Mouse (Mus musculus): ENCODE data around the gene Aipl1.

Aipl1 gene

DNA sequence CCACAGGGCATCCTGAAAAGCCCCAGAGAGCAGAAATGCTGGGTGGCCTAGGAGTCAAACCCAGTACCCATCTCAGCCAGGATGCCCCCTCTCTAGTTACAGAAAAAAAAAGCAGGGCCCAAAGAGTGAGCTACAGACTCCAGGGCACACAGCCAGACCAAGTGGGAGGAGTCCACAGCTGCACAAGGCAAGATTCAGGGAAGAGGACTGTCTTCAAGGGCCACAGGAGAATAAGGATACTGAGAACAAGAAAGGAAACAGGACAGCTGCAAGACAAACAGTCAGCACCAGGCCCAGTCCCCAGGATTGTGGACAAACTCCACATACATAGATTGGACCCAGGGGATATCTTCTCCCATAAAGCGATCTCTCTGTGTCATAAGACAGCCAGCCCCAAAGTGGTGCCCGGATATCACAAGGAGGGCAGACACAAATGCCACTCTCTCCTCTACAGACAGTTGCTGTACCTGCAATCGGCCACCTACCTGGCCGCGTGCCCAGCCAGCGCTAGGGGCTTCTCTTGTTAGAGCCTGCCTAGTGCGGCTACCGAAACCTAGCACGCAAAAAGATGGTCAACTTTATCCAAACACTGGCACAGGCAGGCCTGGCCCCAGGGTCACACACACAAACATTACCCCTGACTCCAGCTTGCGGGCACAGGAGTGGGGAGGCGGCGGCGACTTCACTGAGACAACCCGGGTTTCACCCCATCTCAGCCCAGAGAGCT lies 13.0 kb upstream of the Aipl1 start:
- no peak for DNase-seq (ENCODE audit: low read depth)

DNA sequence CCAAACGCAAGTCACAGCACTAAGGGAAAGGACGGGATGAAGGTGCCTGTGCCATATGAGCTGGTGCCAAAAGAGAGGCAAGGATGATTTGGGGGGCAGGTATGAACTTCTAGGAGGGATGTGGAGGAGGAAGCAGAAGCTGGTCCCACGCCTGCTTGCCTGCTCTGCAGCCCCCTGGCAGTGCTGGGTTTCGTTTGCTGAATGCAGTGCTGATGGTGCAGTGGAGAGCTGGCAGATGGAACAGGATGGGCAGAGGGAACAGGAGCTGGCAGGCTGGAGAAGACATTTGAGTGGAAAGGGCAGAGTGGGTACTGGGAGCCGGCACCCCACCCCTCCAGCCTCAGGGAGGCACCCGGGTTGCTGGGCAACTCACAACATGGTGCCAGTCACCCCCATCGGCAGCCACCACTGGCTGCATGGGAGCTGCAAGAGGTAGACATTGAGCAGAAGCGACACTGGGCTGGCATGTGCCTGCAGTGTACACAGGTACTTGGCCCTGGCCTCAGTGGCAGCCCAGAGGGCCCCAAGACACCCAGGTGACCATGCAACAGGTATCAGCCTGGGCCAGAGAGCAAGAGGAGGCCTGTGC lies 12.0 kb upstream of the Aipl1 start:
- DNase-seq (ENCODE audit: low read depth), result no peak

DNA sequence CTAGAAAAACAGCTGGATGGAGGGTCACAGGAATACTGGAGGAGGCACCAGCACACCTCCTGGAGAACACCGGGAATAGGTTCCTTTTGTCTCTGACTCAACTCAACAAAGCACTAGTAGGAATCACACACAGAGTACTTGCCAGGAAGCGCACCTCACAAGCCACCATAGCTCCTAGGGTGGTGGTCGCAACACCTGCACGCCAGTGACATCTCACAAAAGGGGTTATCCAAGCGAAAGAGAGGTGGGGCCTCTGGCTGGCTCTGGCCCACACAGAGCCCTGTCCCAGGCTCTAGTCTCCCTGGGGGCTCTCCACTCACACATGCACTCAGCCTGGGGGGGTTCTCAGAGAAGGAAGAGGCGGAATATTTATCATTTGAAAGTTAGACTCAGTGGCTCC lies 11.4 kb upstream of the Aipl1 start:
- DNase-seq (ENCODE audit: low read depth), result no peak

DNA sequence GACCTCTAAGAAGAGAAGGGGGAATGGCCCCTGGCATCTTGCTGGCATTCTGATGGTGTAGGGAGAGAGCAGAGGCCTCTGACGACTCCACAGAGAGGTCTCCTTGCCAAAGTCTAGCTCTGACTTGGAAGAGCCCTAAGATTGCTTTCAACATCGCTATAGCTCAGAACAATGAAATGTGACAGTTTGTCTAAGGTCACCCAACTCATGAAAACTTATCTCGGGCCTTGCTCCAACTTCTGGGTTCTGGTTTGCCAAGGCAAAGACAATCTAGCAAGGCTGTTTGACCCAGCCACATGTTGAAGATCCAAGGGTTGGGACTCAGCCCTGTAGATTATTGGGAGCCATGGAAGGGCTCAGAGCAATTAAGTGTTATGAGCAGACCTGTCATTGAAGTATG lies 6.9 kb upstream of the Aipl1 start:
- no peak for DNase-seq (ENCODE audit: low read depth)

DNA sequence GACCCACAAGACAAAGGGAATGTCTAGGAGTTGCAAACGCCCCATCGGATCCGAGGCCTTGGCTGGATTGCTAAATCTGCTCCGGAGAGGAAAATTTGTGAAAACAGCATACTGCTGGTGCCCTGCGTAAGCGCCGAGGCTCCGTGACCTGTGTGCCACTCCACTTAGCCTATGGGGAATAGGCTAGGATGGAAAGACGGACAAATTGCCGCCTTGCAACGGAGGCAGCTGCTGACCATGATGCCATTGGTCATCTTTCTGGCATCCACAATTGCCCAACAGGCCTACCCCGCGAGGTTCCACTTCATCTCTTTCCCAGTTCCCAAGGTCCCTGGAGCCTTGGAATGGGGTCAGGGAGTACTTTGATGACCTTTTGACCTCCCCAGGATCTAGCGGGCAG lies 5.3 kb upstream of the Aipl1 start:
- DNase-seq (ENCODE audit: low read depth), result no peak

DNA sequence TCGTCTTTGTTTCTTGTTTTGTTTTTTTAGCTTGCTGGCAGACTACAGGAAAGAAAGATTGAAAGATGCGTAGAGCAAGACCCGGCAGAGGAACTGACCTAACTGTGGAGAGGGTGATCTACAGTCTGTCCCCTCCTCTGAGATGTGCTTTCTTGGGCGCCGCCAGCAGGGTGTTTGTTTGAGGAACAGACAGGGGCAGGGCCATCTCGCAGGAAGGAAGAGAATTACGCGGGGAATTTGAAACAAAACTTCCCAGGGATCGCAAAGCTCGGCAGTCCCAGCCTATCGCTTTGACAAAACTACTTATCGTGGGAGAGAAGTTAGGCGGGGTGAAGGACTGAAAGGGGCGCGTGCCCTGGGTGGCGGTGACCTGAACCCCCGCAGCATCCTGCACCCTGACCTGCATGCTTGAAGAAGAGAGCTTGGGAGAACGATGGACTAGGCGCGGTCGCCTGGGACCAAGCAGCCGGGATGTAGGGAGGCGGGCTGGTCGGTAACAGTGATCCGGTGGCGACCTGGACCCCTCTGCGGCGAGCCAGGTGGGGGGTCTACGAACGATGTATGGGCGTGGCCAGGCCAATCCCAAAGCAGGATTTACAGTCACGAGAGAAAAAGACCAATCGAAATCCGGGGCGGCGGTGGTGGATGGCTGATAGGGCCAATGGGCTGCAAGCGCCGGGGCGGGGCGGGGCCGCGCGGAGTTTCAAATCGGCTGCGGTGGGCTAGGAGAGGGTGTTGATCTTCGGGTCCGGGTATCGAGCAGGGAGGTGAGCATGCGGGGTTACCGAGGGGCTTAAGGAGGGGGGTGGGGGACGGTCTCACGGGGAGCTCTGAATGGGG lies 4.7 kb upstream of the Aipl1 start, which contains the start of gene Pimreg:
Pimreg (plus strand) TSS at position 265 of the 840 bp plus-strand sequence.
- DNase-seq (ENCODE audit: low read depth), result peak; percentile 51

DNA sequence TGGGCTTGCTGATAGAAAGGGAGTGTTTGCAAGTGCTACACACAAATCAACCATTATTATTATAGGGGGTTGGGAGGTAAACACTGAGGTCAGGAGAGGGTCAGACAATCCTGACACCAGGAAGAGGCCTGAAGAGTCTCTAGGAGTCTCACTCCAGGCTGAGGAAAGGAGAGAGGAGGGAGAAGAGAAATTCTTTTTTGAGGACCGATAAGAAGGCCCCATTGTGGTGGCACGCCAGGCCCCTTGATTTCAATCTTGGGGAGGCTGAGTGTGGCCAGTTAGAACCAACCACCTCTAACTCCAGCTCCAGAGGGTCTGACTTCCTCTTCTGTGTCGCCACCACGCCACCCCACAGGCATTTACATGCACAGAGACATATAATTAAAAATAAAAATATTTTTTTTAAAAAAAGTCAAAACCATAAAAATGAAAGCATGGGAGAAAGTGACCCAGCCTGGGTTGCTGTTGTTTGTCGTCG lies 4.0 kb upstream of the Aipl1 start:
- DNase-seq (ENCODE audit: low read depth), result no peak

DNA sequence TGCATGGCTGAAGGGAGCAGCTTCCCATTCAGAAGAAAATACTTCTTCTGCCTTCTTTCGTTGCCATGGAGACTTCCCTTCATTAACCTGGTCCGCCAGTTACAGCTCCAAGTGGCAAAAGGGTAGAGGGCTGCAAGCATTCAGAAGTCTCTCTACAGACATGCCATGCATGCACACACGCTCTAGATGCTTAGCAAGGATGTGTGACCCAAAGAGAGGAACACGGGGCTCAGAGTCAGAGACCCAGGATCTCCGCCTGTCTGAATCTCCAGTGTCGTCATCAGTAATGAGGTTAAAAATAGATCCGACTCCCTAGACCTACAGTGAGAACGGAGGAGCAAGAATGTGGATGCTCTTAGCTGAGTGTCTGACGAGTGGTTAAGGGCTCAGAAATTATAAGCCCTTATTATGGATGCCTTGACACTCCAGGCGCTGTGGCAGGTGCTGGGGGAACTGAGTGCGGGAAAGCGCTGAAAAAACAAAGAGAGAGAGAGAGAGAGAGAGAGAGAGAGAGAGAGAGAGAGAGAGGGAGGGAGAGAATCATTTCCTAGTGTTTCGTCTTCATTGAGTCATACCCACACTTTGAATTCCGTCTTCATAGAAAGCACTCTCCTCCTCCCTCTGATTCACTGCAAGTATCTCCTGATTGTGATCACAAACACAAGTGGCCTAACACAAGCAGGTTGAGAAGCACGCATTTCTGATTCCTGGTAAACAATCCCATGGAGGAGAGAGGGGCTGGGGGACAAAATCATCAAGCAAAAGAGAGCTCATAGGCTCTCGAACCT lies 2.5 kb upstream of the Aipl1 start:
- no peak for DNase-seq (ENCODE audit: low read depth)

DNA sequence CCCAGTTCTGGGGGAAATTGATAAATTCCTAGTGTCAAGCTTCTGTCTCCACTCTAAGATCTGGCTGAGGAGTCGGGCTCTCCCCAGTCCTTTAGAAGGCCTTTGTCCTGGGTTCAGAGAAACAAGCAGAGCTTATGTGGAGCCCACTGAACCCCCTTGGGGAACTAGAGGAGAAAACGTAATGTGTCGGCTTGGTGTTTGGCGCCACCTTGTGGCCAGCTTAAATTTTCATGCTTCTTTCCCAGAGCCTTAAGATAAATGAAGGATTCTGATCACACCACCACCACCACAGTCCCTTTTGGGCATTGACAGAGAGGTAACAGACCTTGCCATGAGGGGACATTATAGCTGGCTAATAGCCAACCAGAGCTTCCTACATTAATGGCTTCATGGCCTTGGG lies 687 bp upstream of the Aipl1 start:
- DNase-seq (ENCODE audit: low read depth), result no peak

DNA sequence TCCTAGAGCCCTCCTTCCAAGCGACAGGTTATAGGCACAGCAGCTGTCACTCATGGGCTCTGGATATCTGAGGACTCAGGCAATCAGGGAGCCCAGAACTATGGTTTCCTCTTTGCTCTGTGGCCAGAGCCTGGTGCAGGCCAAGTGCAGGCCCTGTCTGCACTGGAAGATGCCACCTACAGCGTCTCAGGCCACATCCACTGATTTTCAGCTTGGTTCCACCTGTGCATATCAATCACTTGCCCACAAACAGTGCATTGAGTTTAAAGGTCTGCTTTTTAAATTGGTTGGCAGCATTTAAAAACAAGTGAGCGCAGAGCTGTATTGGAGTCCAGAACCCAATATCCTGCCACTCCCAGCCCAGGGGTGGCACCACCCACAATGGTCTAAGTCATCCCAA lies 4.7 kb downstream of the Aipl1 start:
- no peak for DNase-seq (ENCODE audit: low read depth)

DNA sequence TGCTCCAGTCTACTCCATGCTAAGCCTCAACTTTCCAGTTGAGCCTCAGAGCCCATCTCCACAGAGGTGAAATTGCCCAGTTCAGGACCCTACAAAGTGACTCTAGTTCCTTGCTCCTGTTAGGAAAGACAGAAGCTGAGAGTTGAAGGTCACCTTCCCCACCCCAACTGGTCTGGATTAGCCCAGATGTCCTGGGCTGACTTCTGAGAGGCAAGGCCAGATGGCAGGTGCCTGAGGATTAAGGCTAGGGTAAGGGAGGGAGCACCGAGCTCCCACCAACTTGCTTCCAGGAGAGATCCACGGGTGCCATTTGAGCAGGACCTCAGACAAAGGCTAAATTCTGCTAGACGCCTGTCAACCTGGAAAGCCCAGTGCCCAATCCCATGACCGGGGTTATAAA lies 5.2 kb downstream of the Aipl1 start:
- no peak for DNase-seq (ENCODE audit: low read depth)

DNA sequence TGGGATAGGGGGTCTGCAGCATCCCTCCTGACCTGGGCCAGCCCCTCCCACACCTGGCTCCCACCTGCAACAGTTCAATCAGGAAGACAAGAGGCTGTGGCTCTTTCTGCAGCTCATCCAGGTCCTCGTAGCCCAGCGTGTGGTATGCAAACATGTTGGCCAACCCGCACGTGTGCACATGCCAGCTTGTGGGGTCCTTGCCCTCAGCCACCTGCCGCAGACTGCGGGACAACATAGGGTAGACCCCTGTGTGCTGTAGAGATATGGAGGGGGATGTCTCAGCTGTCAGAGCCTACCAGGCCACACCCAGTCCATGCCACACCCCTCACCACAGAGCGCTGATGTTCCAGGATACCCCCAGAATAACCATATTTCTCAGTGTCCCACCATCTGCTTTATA lies 6.0 kb downstream of the Aipl1 start:
- no peak for DNase-seq (ENCODE audit: low read depth)

DNA sequence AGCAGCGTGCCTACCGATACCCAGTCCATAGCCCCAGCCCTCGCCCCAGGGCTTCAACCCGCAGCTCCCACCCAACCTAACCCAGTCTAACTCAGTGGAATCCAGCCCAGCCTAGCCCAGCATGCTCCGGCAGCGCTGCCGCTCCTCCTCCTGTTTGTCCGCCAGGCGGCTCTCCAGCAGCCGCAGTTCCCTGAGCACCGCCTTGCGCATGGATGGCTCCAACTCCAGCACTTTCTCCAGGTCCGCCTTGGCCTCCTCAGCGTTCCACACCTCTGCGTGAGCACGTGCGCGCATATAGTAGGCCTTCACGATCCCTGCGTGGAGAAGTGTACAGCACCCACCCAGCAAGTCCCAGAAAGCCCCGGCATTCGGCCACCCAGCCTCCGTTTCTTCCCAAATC lies 8.2 kb downstream of the Aipl1 start:
- no peak for DNase-seq (ENCODE audit: low read depth)

DNA sequence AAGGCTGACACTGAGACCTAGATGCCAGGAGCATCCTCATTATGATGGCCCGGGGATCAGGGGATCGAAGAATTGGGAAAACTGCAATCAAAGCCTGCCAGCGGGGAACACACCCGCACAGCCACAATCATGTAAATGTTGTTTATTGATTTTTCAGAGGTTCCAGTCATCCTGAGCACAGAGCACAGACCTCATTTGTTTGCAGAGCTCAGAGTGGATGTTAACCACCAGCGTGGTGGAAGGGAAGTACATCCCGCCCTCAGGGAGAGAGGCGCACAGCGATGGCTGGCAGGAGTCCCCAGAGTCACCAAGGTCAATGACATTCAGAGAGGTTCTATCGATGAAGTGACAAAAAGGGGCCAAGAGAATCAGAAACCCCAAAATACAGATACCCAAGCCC lies 9.5 kb downstream of the Aipl1 start:
- DNase-seq (ENCODE audit: low read depth), result no peak

DNA sequence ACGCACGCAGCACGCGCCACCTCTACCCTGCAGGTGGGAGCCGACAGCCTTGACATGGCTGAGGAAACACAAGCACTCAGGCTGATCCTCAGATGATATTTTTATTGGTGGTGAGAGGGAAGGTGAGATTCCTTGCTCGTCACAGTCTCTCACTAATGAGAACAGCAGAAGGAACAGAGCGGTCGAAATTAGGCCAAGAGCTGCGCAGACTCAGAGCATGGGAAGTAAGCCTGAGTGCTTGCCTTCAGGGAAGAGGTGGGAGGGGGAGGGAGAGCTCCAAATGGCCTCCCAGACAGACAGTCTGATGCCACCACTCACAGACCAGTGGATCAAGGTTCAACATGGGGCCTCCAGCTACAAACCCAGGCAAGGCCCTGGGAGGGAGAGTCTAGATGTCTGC lies 10.8 kb downstream of the Aipl1 start:
- no peak for DNase-seq (ENCODE audit: low read depth)

DNA sequence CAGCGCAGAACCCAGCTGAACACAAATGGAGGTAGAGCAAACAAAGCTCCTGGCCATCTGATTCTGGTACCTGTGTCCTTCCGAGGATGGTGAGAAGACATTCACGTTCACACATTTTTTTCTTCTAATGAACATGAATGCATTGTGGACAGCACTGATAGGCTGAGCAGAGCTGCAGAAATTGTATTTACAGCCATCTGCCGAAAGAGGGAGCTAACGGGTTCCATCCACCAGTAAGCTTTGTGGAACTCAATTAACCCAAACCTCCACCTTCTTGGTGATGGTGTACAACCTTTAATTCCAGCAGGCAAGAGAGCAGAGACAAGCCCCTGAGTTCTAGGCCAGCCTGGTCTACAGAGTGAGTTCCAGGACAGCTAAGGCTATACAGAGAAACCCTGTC lies 11.5 kb downstream of the Aipl1 start:
- no peak for DNase-seq (ENCODE audit: low read depth)

DNA sequence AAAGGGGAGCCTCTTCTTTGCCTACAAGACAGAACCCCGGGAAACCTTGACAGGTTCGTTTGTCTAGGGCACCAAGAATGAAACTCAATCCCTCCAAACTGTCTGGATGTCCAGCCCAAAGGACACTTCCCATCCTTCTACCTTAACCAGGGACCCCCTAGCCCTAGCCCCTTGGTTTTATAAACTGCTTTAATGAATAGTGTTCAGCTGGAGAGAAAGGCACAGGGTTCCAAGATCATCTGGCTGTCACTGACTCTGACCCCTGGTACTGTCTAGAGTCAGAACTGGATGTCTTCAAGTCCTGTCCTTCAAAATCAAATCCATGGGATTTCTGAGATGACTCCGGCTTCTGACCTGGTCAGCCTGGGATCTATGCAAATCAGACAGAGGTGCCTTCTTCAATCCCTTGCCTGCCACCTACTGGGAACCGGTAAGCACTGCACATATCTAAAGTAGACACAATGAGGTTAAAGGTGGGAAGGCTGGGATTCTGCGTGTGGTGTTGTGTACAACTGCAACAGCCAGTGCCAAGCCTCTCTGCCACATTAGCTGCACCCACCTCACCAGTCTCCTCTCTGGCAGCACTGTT lies 13.0 kb downstream of the Aipl1 start:
- DNase-seq (ENCODE audit: low read depth), result no peak

DNA sequence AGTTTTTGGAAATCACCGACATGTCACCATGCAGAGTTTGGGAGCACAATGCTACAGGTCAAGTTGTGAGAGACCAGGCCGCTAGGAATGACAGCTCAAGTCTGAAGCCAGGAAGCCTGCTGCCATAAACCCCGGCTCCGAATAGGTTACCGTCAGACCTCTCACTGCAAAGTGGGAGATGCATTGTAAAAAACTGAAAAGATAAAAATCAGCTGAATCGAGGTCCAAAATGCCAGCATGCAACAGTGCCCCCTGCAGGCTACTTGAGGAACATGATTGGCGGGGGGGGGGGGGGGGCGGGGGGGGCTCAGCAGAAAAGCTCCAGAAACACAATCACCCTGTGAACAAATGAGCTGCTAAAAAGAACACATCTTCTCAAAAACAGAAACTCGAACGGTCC lies 13.7 kb downstream of the Aipl1 start:
- DNase-seq (ENCODE audit: low read depth), result no peak

DNA sequence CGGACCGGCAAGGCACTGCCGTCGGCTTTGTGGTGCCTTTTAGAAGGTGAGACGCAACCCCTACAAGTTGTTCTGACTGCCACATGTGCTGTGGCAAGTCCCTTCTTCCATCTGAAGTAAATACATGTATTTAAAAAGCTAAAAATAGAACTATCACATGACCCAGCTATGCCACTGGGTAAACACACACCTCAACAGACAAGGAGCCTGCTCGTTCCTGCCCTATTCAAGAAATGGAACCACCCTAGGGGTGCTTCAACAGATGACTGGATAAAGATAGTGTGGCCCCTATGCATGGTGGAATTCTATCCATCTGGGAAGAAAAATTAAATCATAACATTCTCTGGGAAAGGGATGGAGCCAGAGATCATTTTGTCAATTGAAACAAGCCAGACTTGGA lies 14.5 kb downstream of the Aipl1 start:
- no peak for DNase-seq (ENCODE audit: low read depth)

DNA sequence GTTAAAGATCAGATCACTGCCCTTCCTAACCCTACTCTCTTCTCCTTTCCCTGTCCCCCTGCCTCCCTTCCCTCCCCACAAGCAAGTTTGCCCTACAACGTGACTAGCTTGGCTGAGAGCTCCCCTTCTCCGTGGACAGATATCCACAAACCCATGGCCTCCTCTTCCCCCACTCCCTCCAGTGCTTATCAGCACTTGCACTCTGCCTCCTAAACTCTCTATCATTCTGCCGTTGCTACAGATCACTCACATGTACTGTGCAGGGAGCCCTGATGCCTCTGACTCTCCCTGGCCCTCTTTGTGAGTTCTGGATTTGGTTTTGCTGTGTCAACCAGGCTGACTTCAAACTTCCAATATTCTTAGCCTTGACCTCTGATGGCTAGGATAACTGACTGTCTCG lies 16.3 kb downstream of the Aipl1 start:
- no peak for DNase-seq (ENCODE audit: low read depth)

DNA sequence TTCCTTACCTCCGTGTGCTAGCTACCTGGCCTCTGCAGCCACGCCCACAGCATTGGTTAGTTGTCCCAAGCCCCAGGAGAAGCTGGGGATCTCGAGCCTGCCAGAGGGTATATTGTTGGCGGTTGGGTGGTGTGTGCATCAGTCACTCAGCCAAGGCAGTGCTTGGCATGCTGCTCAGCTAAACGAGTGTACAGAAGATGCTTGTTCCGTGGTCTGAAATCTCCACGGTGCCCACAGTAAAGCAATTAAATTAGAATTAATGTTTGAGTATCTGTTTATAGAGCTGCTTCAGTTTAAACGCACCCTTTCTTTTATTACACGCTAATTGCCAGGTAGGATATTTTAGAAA lies 20.1 kb downstream of the Aipl1 start:
- DNase-seq (ENCODE audit: low read depth), result no peak
